Mouse (Mus musculus): Measurements from ENCODE around the gene Mup3. TPM values are rescaled to one million over a fixed set of nuclear protein-coding genes. Genes with fewer than 3 reads are reported as not detected.
"Not testable (repeated sequence)": the region's sequence is repeated elsewhere in the genome, so short reads cannot be mapped to it uniquely, and the experiment has no call there.

The Mup3 gene
- polyA plus RNA-seq (2015; fragmentation: Nextera tagmentation; extraction: Ambion mirVana): not detected in 2 replicates

GRCm38 (mm10) chr4:62087241-62087640 lies at the start of gene Mup3:
TSS of gene Mup3 (minus strand) at chr4:62087342.
- no peaks in the 10 kb centered on the region for H3K36me3 ChIP-seq (ENCODE audit: control insufficient read depth, insufficient read depth)
- H3K27me3 ChIP-seq (replicated peaks; ENCODE audit: control insufficient read depth, insufficient read depth, low read length): no peaks in the 10 kb centered on the region
- no peak for ATAC-seq
- 91% methylated on average over 2 of the region's 2 CpGs for WGBS
- H3K9ac ChIP-seq (replicated peaks; ENCODE audit: low read depth, low read length): no peak within 1 kb of the TSS
- H3K4me1 ChIP-seq (replicated peaks; ENCODE audit: control insufficient read depth, insufficient read depth, low read length): no peaks in the 10 kb centered on the region
- no peak within 1 kb of the TSS for H3K27ac ChIP-seq (ENCODE audit: low read length)
- H3K4me2 ChIP-seq (ENCODE audit: low read length): no peak within 1 kb of the TSS
- H3K4me3 ChIP-seq (replicated peaks; ENCODE audit: low read length): no peak within 1 kb of the TSS
- H3K9me3 ChIP-seq (ENCODE audit: control insufficient read depth, low read length): no peaks in the 10 kb centered on the region

GRCm38 (mm10) chr4:62133706-62134105 lies 46.6 kb upstream of the Mup3 start:
- 68% methylated on average over 7 of the region's 7 CpGs for WGBS
- Histone ChIP-seq H3K4me3 (replicated peaks; ENCODE audit: low read length) (no peak overlapping the region), H3K9me3 (ENCODE audit: control insufficient read depth, low read length) (peaks cover 14% of the 10 kb centered on the region; the same call in 1 of the 2 replicates), H3K27me3 (replicated peaks; ENCODE audit: control insufficient read depth, insufficient read depth, low read length) (no peaks in the 10 kb centered on the region), H3K4me1 (replicated peaks; ENCODE audit: control insufficient read depth, insufficient read depth, low read length) (no peaks in the 10 kb centered on the region), H3K36me3 (ENCODE audit: control insufficient read depth, insufficient read depth) (no peaks in the 10 kb centered on the region), H3K4me2 (ENCODE audit: low read length) (no peak overlapping the region), H3K27ac (ENCODE audit: low read length) (no peak overlapping the region), H3K9ac (replicated peaks; ENCODE audit: low read depth, low read length) (no peak overlapping the region)
- no peak for ATAC-seq

- H3K27ac ChIP-seq (ENCODE audit: low read length); H3K4me1 ChIP-seq (replicated peaks; ENCODE audit: control insufficient read depth, insufficient read depth, low read length); H3K4me2 ChIP-seq (ENCODE audit: low read length); H3K4me3 ChIP-seq (replicated peaks; ENCODE audit: low read length); H3K27me3 ChIP-seq (replicated peaks; ENCODE audit: control insufficient read depth, insufficient read depth, low read length); H3K9me3 ChIP-seq (ENCODE audit: control insufficient read depth, low read length); H3K9ac ChIP-seq (replicated peaks; ENCODE audit: low read depth, low read length); H3K36me3 ChIP-seq (ENCODE audit: control insufficient read depth, insufficient read depth); ATAC-seq: not testable (repeated sequence)
- 100% methylated on average over 1 of the region's 2 CpGs for WGBS
Observed at GRCm38 (mm10) chr4:62103366-62103765, 16.2 kb upstream of the Mup3 start.

- Histone ChIP-seq H3K9ac (replicated peaks; ENCODE audit: low read depth, low read length) (no peak overlapping the region), H3K27me3 (replicated peaks; ENCODE audit: control insufficient read depth, insufficient read depth, low read length) (no peaks in the 10 kb centered on the region), H3K4me3 (replicated peaks; ENCODE audit: low read length) (no peak overlapping the region), H3K9me3 (ENCODE audit: control insufficient read depth, low read length) (no peaks in the 10 kb centered on the region), H3K4me1 (replicated peaks; ENCODE audit: control insufficient read depth, insufficient read depth, low read length) (no peaks in the 10 kb centered on the region), H3K4me2 (ENCODE audit: low read length) (no peak overlapping the region), H3K36me3 (ENCODE audit: control insufficient read depth, insufficient read depth) (no peaks in the 10 kb centered on the region), H3K27ac (ENCODE audit: low read length) (no peak overlapping the region)
- 91% methylated on average over 2 of the region's 2 CpGs for WGBS
- no peak for ATAC-seq
Observed at GRCm38 (mm10) chr4:62087953-62088352, 811 bp upstream of the Mup3 start.

GRCm38 (mm10) chr4:62082755-62083154 lies 4.4 kb downstream of the Mup3 start:
- ATAC-seq: no peak
- H3K4me1 ChIP-seq (replicated peaks; ENCODE audit: control insufficient read depth, insufficient read depth, low read length): no peaks in the 10 kb centered on the region
- no peaks in the 10 kb centered on the region for H3K27me3 ChIP-seq (replicated peaks; ENCODE audit: control insufficient read depth, insufficient read depth, low read length)
- H3K9me3 ChIP-seq (ENCODE audit: control insufficient read depth, low read length): no peaks in the 10 kb centered on the region
- no peak overlapping the region for H3K27ac ChIP-seq (ENCODE audit: low read length)
- no peaks in the 10 kb centered on the region for H3K36me3 ChIP-seq (ENCODE audit: control insufficient read depth, insufficient read depth)
- H3K4me3 ChIP-seq (replicated peaks; ENCODE audit: low read length): no peak overlapping the region
- no peak overlapping the region for H3K4me2 ChIP-seq (ENCODE audit: low read length)
- no peak overlapping the region for H3K9ac ChIP-seq (replicated peaks; ENCODE audit: low read depth, low read length)

- H3K9me3 ChIP-seq (ENCODE audit: control insufficient read depth, low read length): no peaks in the 10 kb centered on the region
- no peaks in the 10 kb centered on the region for H3K4me1 ChIP-seq (replicated peaks; ENCODE audit: control insufficient read depth, insufficient read depth, low read length)
- H3K27ac ChIP-seq (ENCODE audit: low read length): no peak overlapping the region
- H3K4me3 ChIP-seq (replicated peaks; ENCODE audit: low read length): no peak overlapping the region
- H3K36me3 ChIP-seq (ENCODE audit: control insufficient read depth, insufficient read depth): no peaks in the 10 kb centered on the region
- H3K4me2 ChIP-seq (ENCODE audit: low read length): no peak overlapping the region
- ATAC-seq: no peak
- H3K27me3 ChIP-seq (replicated peaks; ENCODE audit: control insufficient read depth, insufficient read depth, low read length): no peaks in the 10 kb centered on the region
- 66% methylated on average over 3 of the region's 3 CpGs for WGBS
- no peak overlapping the region for H3K9ac ChIP-seq (replicated peaks; ENCODE audit: low read depth, low read length)
Observed at GRCm38 (mm10) chr4:62075126-62075525, 12.0 kb downstream of the Mup3 start.

GRCm38 (mm10) chr4:62054780-62055179 lies 32.4 kb downstream of the Mup3 start:
- H3K4me1 ChIP-seq (replicated peaks; ENCODE audit: control insufficient read depth, insufficient read depth, low read length); H3K27ac ChIP-seq (ENCODE audit: low read length); H3K4me3 ChIP-seq (replicated peaks; ENCODE audit: low read length); H3K9me3 ChIP-seq (ENCODE audit: control insufficient read depth, low read length); ATAC-seq; H3K4me2 ChIP-seq (ENCODE audit: low read length); H3K36me3 ChIP-seq (ENCODE audit: control insufficient read depth, insufficient read depth); H3K27me3 ChIP-seq (replicated peaks; ENCODE audit: control insufficient read depth, insufficient read depth, low read length); H3K9ac ChIP-seq (replicated peaks; ENCODE audit: low read depth, low read length): not testable (repeated sequence)
- 91% methylated on average over 2 of the region's 2 CpGs for WGBS

GRCm38 (mm10) chr4:62054058-62054457 lies 33.1 kb downstream of the Mup3 start, which contains the start of gene Mup20:
TSS of gene Mup20 (minus strand) at chr4:62054158.
- 83% methylated on average over 2 of the region's 3 CpGs for WGBS
- H3K4me1 ChIP-seq (replicated peaks; ENCODE audit: control insufficient read depth, insufficient read depth, low read length); H3K27me3 ChIP-seq (replicated peaks; ENCODE audit: control insufficient read depth, insufficient read depth, low read length); H3K27ac ChIP-seq (ENCODE audit: low read length); H3K9me3 ChIP-seq (ENCODE audit: control insufficient read depth, low read length); H3K4me3 ChIP-seq (replicated peaks; ENCODE audit: low read length); H3K9ac ChIP-seq (replicated peaks; ENCODE audit: low read depth, low read length); ATAC-seq; H3K4me2 ChIP-seq (ENCODE audit: low read length); H3K36me3 ChIP-seq (ENCODE audit: control insufficient read depth, insufficient read depth): not testable (repeated sequence)
